16 mouse cellular contexts compared by ENCODE assay signal in genomic region chr1:134290300-134290699, GRCm38 (mm10). TPM values are rescaled to one million over a fixed set of nuclear protein-coding genes. Genes with fewer than 3 reads are reported as not detected.
DNase-seq lines count a peak whose midpoint lies in the region; ATAC-seq and TF ChIP-seq lines count a peak whose summit lies in the region.
"Had no signal": no experiment of that assay in that cellular context is flagged by ENCODE, and none has a peak within 500 bp of the region (broad histone marks: within the 10 kb centered on the region; RNA-seq: fewer than 3 reads in every experiment).

No protein-coding gene starts in this region.

- no peak for TF ChIP-seq CTCF in gastrocnemius, adult 2 months (IDR thresholded peaks at IDR 0.05)

- ATAC-seq in liver, embryonic 12.5 days, result no peak
- no peak for ATAC-seq in erythroblast, adult 5-6 weeks (replicated peaks; ENCODE audit: low FRiP score, poor library complexity, severe bottlenecking)
- ATAC-seq: forebrain, embryonic 14.5 days had no signal

- no peaks in the 10 kb centered on the region for H3K9me3 ChIP-seq in liver, embryonic 12.5 days (replicated peaks)
- H3K9me3 ChIP-seq: megakaryocyte, embryonic 14.5 days had no signal

- no peaks in the 10 kb centered on the region for H3K4me1 ChIP-seq in liver, embryonic 12.5 days

- DNase-seq in gastrocnemius, adult 2 months, result peak; percentile 77
- DNase-seq in gastrocnemius, adult 18-20 months (ENCODE audit: low spot score), result no peak
- DNase-seq in liver, result peak; percentile 18
- DNase-seq in gastrocnemius, postnatal 14 days, result peak; percentile 40
- no peak for DNase-seq in urinary bladder, adult 2 months (ENCODE audit: low spot score)
- DNase-seq: layer of hippocampus, postnatal 36 days; right cerebral cortex, adult 18-20 months; thymus, postnatal 14 days had no signal

- H3ac ChIP-seq in myocyte (ENCODE audit: control insufficient read depth, insufficient read length), result peak overlapping the region; percentile 45

- peak overlapping the region; percentile 70 for H3K4me3 ChIP-seq in gastrocnemius, adult 2 months
- no peak overlapping the region for H3K4me3 ChIP-seq in liver, embryonic 12.5 days
- peak overlapping the region; percentile 84 for H3K4me3 ChIP-seq in myocyte
- H3K4me3 ChIP-seq: megakaryocyte, embryonic 14.5 days had no signal

- intact Hi-C loops in gastrocnemius, adult 2 months (cut with DNase I), result loop anchor here (2.0 kb wide), 1 partner anchor 15 kb away; no protein-coding TSS in a partner anchor
- intact Hi-C loops in gastrocnemius, postnatal 14 days (cut with DNase I; ENCODE audit: low total_unique reads), result no loop called here

- H3K79me2 ChIP-seq in myocyte (ENCODE audit: control insufficient read depth, insufficient read depth), result no peaks in the 10 kb centered on the region

- H3K36me3 ChIP-seq in liver, embryonic 12.5 days, result no peaks in the 10 kb centered on the region
- no peaks in the 10 kb centered on the region for H3K36me3 ChIP-seq in myocyte (ENCODE audit: control insufficient read depth, insufficient read depth)

- H3K9ac ChIP-seq in liver, embryonic 12.5 days, result no peak overlapping the region

- H3K27ac ChIP-seq in gastrocnemius, adult 2 months, result peak overlapping the region; percentile 95
- no peak overlapping the region for H3K27ac ChIP-seq in liver, embryonic 12.5 days

- H3K4me2 ChIP-seq in liver, embryonic 12.5 days, result no peak overlapping the region
- peak overlapping the region; percentile 80 for H3K4me2 ChIP-seq in myocyte (ENCODE audit: low read depth)
- H3K4me2 ChIP-seq: liver, embryonic 11.5 days had no signal

- 86% methylated on average over 13 of the region's 13 CpGs for WGBS in liver, embryonic 12.5 days (ENCODE audit: insufficient replicate concordance)

- H3K27me3 ChIP-seq in liver, embryonic 12.5 days (replicated peaks), result peaks cover 14% of the 10 kb centered on the region; the same call in 1 of the 2 replicates
- H3K27me3 ChIP-seq in myocyte (ENCODE audit: control insufficient read depth, insufficient read depth, insufficient read length), result no peaks in the 10 kb centered on the region

- TF ChIP-seq POLR2A in myocyte (IDR thresholded peaks at IDR 0.05; ENCODE audit: insufficient read length, low read depth), result peak; percentile 35

TF ChIP-seq in myocyte, 11 proteins besides CTCF, POLR2A, EP300 and RAD21:
- TF ChIP-seq TCF12 (IDR thresholded peaks at IDR 0.05; ENCODE audit: insufficient read depth, poor library complexity, severe bottlenecking) (no peak), MYOD1 (IDR thresholded peaks at IDR 0.05; ENCODE audit: control insufficient read depth in 1 of 3, insufficient read length in 2 of 3, low read depth in 2 of 3) (peak in 1 of 3 experiments; percentile 78), TCF3 (IDR thresholded peaks at IDR 0.05; ENCODE audit: insufficient read length, low read depth) (no peak), POLR2AphosphoS2 (IDR thresholded peaks at IDR 0.05; ENCODE audit: insufficient read length, low read depth) (peak; percentile 59), CEBPB (IDR thresholded peaks at IDR 0.05; ENCODE audit: insufficient read depth, poor library complexity, severe bottlenecking) (no peak), MAX (IDR thresholded peaks at IDR 0.05; ENCODE audit: low read depth) (no peak), MYOG (IDR thresholded peaks at IDR 0.05; ENCODE audit: control insufficient read depth in 1 of 3, insufficient read depth in 1 of 3, insufficient read length in 2 of 3, low read depth in 2 of 3) (peak in 1 of 3 experiments; percentile 61)

RNA-seq across cellular contexts. Expression of gene Myog, which starts 0.5 kb away (rescaled TPM):
- 10 to 100 TPM; 11.6 to 34.5 TPM for total RNA-seq in gastrocnemius, adult 2 months (2021)
- total RNA-seq in gastrocnemius, adult 18-20 months (2021), result 10 to 100 TPM; 10.4 to 18.9 TPM
- 1.1 and 4.9 TPM in 2 replicates for polyA plus RNA-seq in liver, embryonic 12.5 days (2016; fragmentation: Nextera tagmentation; extraction: Ambion mirVana)
- 10 to 100 TPM; 67.9 to 75.3 TPM for total RNA-seq in gastrocnemius, postnatal 14 days (2021)
- 1,426 TPM for polyA plus RNA-seq in myocyte (2012; fragmentation: generic; extraction: Trizol)
- not detected in 2 replicates for total RNA-seq in erythroblast, adult 5-6 weeks (2015; ENCODE audit: low replicate concordance)
- not detected in 2 replicates for total RNA-seq in erythroblast, adult 5-6 weeks (2017; ENCODE audit: low replicate concordance)
- not detected in 2 replicates for polyA plus RNA-seq in urinary bladder, adult 2 months (2012; rRNA removed)
- total RNA-seq: layer of hippocampus, postnatal 36 days had no signal
- polyA plus RNA-seq: forebrain, embryonic 14.5 days; large intestine, adult 2 months; spleen, adult 2 months had no signal

RNA-seq across cellular contexts. Expression of gene Ppfia4, which starts 42.4 kb away (rescaled TPM):
- under 1 TPM; 0.42 to 0.46 TPM for total RNA-seq in gastrocnemius, adult 2 months (2021)
- under 1 TPM; 0.21 to 0.43 TPM for total RNA-seq in gastrocnemius, adult 18-20 months (2021)
- polyA plus RNA-seq in liver, embryonic 12.5 days (2016; fragmentation: Nextera tagmentation; extraction: Ambion mirVana), result 1.5 TPM in 2 replicates
- total RNA-seq in gastrocnemius, postnatal 14 days (2021), result 1 to 10 TPM; 4.3 to 6.7 TPM
- 35.8 TPM for polyA plus RNA-seq in myocyte (2012; fragmentation: generic; extraction: Trizol)
- total RNA-seq in erythroblast, adult 5-6 weeks (2015; ENCODE audit: low replicate concordance), result 2.1 and 4.2 TPM in 2 replicates
- total RNA-seq in erythroblast, adult 5-6 weeks (2017; ENCODE audit: low replicate concordance), result 2.8 and 3.8 TPM in 2 replicates
- 8.4 and 8.6 TPM in 2 replicates for polyA plus RNA-seq in urinary bladder, adult 2 months (2012; rRNA removed)

RNA-seq across cellular contexts. Expression of gene Adora1, which starts 55.1 kb away (rescaled TPM):
- total RNA-seq in gastrocnemius, adult 2 months (2021), result under 1 TPM; 0.20 to 0.31 TPM
- total RNA-seq in gastrocnemius, adult 18-20 months (2021), result under 1 TPM; 0.25 to 0.66 TPM
- polyA plus RNA-seq in liver, embryonic 12.5 days (2016; fragmentation: Nextera tagmentation; extraction: Ambion mirVana), result 0.06 and 0.16 TPM in 2 replicates
- under 1 TPM; 0.58 to 0.78 TPM for total RNA-seq in gastrocnemius, postnatal 14 days (2021)
- 4.5 TPM for polyA plus RNA-seq in myocyte (2012; fragmentation: generic; extraction: Trizol)
- total RNA-seq in erythroblast, adult 5-6 weeks (2015; ENCODE audit: low replicate concordance), result not detected in 2 replicates
- not detected in 2 replicates for total RNA-seq in erythroblast, adult 5-6 weeks (2017; ENCODE audit: low replicate concordance)
- polyA plus RNA-seq in urinary bladder, adult 2 months (2012; rRNA removed), result 6.2 and 7.2 TPM in 2 replicates

Comparison
In these comparisons a context has a peak if more than half of its experiments do, and no peak if none do; other contexts are left out.
1. DNase-seq: peak in gastrocnemius, adult 2 months (single experiment), liver (single experiment) and gastrocnemius, postnatal 14 days (single experiment); none in gastrocnemius, adult 18-20 months (single experiment) and urinary bladder, adult 2 months (single experiment).
2. RNA of gene Myog, which starts 0.5 kb away (total RNA-seq): 67.9 to 75.3 TPM in gastrocnemius, postnatal 14 days, 11.6 to 34.5 TPM in gastrocnemius, adult 2 months and 10.4 to 18.9 TPM in gastrocnemius, adult 18-20 months; not detected in erythroblast, adult 5-6 weeks; every median in the first group is over 10 times any median in the second.